Mouse (Mus musculus): ENCODE results near the gene Kalrn. TPM values are rescaled to one million over a fixed set of nuclear protein-coding genes. Genes with fewer than 3 reads are reported as not detected.

Gene Kalrn
- polyA plus RNA-seq, 1 experiment from 2014 or later: 43.9 TPM

- Histone ChIP-seq H3K4me1 (replicated peaks; ENCODE audit: control insufficient read depth, insufficient read depth, low read length) (no peaks in the 10 kb centered on the region; the same call in 1 of the 2 replicates), H3K9ac (replicated peaks; ENCODE audit: low read depth, low read length) (no peak overlapping the region), H3K27me3 (replicated peaks; ENCODE audit: control insufficient read depth, insufficient read depth, low read length) (no peaks in the 10 kb centered on the region), H3K4me3 (replicated peaks; ENCODE audit: low read length) (no peak overlapping the region), H3K9me3 (ENCODE audit: control insufficient read depth, low read length) (no peaks in the 10 kb centered on the region), H3K36me3 (ENCODE audit: control insufficient read depth, insufficient read depth) (no peaks in the 10 kb centered on the region; the same call in 1 of the 2 replicates), H3K27ac (ENCODE audit: low read length) (no peak overlapping the region), H3K4me2 (ENCODE audit: low read length) (no peak overlapping the region)
- 86% methylated on average over 8 of the region's 8 CpGs for WGBS
- no peak for ATAC-seq
Measured at GRCm38 (mm10) chr16:34141670-34142069, 431.7 kb downstream of the Kalrn start.

DNA sequence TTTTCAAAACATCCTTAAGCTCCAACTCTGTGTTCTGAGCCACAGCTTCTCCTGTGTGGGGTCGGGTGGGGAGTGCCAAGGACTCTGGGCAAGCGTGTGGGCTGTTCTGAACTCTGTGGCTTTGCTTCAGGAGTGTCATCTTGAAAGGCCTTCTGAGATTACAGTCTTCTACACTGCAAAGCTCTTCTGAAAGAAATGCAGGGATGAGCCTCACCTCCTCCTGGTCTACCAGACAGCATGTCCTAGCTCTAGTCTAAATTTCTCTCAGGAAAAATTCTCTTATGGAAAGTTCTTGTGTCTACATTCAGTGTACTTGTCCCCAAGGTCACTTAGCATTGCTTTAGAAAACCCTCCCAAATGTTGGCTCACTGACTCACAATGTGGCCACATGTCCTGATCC, 438.3 kb downstream of the Kalrn start:
- 89% methylated on average over 2 of the region's 2 CpGs for WGBS
- peaks cover 8% of the 10 kb centered on the region; the same call in 1 of the 2 replicates for H3K36me3 ChIP-seq (ENCODE audit: control insufficient read depth, insufficient read depth)
- H3K4me2 ChIP-seq (ENCODE audit: low read length): no peak overlapping the region
- no peak for ATAC-seq
- H3K9ac ChIP-seq (replicated peaks; ENCODE audit: low read depth, low read length): no peak overlapping the region
- H3K9me3 ChIP-seq (ENCODE audit: control insufficient read depth, low read length): no peaks in the 10 kb centered on the region
- H3K4me3 ChIP-seq (replicated peaks; ENCODE audit: low read length): no peak overlapping the region
- H3K27ac ChIP-seq (ENCODE audit: low read length): no peak overlapping the region
- H3K4me1 ChIP-seq (replicated peaks; ENCODE audit: control insufficient read depth, insufficient read depth, low read length): no peaks in the 10 kb centered on the region
- H3K27me3 ChIP-seq (replicated peaks; ENCODE audit: control insufficient read depth, insufficient read depth, low read length): no peaks in the 10 kb centered on the region

DNA sequence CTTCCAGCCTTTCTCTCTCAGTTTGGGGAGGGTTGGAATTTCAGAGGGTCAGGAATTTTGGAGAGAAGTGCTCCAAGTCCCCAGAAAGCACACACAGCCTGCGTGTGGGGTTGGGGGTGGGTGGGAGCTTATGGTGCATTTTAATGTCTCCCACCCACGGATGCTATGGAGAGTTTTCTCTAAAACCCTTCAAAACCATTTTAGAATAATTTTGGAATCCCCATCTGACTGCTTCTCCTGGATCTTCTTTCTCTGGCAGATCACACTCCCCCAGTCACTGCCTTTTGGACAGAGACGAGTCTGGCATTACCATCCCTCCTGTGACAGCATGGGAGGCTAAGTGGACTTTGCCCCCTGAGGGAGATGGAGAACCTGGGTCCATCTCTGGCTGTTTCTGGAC, 438.7 kb downstream of the Kalrn start:
- Histone ChIP-seq H3K27me3 (replicated peaks; ENCODE audit: control insufficient read depth, insufficient read depth, low read length) (no peaks in the 10 kb centered on the region), H3K9ac (replicated peaks; ENCODE audit: low read depth, low read length) (no peak overlapping the region), H3K4me2 (ENCODE audit: low read length) (no peak overlapping the region), H3K36me3 (ENCODE audit: control insufficient read depth, insufficient read depth) (peaks cover 8% of the 10 kb centered on the region; the same call in 1 of the 2 replicates), H3K9me3 (ENCODE audit: control insufficient read depth, low read length) (no peaks in the 10 kb centered on the region), H3K4me1 (replicated peaks; ENCODE audit: control insufficient read depth, insufficient read depth, low read length) (no peaks in the 10 kb centered on the region), H3K27ac (ENCODE audit: low read length) (no peak overlapping the region), H3K4me3 (replicated peaks; ENCODE audit: low read length) (no peak overlapping the region)
- ATAC-seq: no peak
- WGBS: 81% methylated on average over 3 of the region's 3 CpGs

DNA sequence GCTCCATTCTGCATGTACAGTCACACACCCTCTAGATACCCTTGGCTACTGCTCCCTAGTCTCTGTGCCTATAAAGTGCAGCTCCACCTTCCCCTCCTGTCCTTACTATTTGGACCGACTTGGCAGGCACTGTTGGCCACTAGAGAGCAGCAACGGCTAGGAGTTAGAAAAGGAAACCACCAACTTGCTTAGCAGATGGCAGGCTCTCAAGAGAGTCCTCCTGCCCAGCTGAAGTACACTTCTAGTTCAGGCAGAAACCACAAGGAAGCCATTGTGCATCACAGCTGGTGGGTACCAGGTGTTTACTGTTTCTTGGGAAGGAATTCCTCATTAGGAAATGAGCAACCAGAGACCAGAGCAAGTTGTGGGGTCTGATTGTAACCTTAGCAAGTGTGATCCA, 447.7 kb downstream of the Kalrn start:
- no peaks in the 10 kb centered on the region for H3K27me3 ChIP-seq (replicated peaks; ENCODE audit: control insufficient read depth, insufficient read depth, low read length)
- peak; percentile 72 for ATAC-seq
- no peak overlapping the region for H3K4me3 ChIP-seq (replicated peaks; ENCODE audit: low read length)
- H3K4me1 ChIP-seq (replicated peaks; ENCODE audit: control insufficient read depth, insufficient read depth, low read length): no peaks in the 10 kb centered on the region
- no peak overlapping the region for H3K27ac ChIP-seq (ENCODE audit: low read length)
- H3K9me3 ChIP-seq (ENCODE audit: control insufficient read depth, low read length): no peaks in the 10 kb centered on the region
- H3K9ac ChIP-seq (replicated peaks; ENCODE audit: low read depth, low read length): no peak overlapping the region
- no peak overlapping the region for H3K4me2 ChIP-seq (ENCODE audit: low read length)
- WGBS: 0% methylated on average over 2 of the region's 2 CpGs
- no peaks in the 10 kb centered on the region for H3K36me3 ChIP-seq (ENCODE audit: control insufficient read depth, insufficient read depth)

DNA sequence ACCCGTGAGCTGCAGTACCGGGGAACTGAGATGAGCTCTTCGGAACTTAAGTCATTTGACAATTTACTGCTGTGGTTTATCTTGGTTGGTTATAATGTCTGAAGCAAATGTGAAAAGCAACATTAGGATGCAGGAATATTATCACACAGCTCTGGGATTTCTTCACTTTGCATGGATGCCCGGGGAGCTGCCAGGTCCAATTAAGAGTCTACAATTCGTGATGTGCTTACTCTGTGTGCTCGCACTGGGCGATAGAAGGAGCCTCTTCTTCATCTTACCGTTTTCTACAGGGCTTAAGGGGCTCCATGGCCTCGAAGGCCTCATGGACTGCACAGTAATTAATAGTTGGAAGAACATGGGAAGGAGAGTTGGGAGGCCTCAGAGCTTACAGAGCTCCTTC, 450.8 kb downstream of the Kalrn start:
- Histone ChIP-seq H3K4me3 (replicated peaks; ENCODE audit: low read length) (no peak overlapping the region), H3K9me3 (ENCODE audit: control insufficient read depth, low read length) (no peaks in the 10 kb centered on the region), H3K4me2 (ENCODE audit: low read length) (no peak overlapping the region), H3K36me3 (ENCODE audit: control insufficient read depth, insufficient read depth) (no peaks in the 10 kb centered on the region), H3K4me1 (replicated peaks; ENCODE audit: control insufficient read depth, insufficient read depth, low read length) (no peaks in the 10 kb centered on the region), H3K27me3 (replicated peaks; ENCODE audit: control insufficient read depth, insufficient read depth, low read length) (no peaks in the 10 kb centered on the region), H3K9ac (replicated peaks; ENCODE audit: low read depth, low read length) (no peak overlapping the region), H3K27ac (ENCODE audit: low read length) (no peak overlapping the region)
- WGBS: 87% methylated on average over 9 of the region's 9 CpGs
- ATAC-seq: no peak

- Histone ChIP-seq H3K36me3 (ENCODE audit: control insufficient read depth, insufficient read depth) (no peaks in the 10 kb centered on the region), H3K9me3 (ENCODE audit: control insufficient read depth, low read length) (no peaks in the 10 kb centered on the region), H3K4me1 (replicated peaks; ENCODE audit: control insufficient read depth, insufficient read depth, low read length) (no peaks in the 10 kb centered on the region), H3K9ac (replicated peaks; ENCODE audit: low read depth, low read length) (no peak overlapping the region), H3K4me3 (replicated peaks; ENCODE audit: low read length) (no peak overlapping the region), H3K4me2 (ENCODE audit: low read length) (no peak overlapping the region), H3K27me3 (replicated peaks; ENCODE audit: control insufficient read depth, insufficient read depth, low read length) (no peaks in the 10 kb centered on the region), H3K27ac (ENCODE audit: low read length) (no peak overlapping the region)
- no peak for ATAC-seq
- WGBS: 87% methylated on average over 7 of the region's 7 CpGs
Measured at GRCm38 (mm10) chr16:34121288-34121687, 452.0 kb downstream of the Kalrn start.

- whole genome bisulfite sequencing: 79% methylated on average over 9 of the region's 9 CpGs
- H3K36me3 ChIP-seq (ENCODE audit: control insufficient read depth, insufficient read depth): 0 out of 2 replicates have a peak, but pooled peaks cover 3% of the 10 kb centered on the region
- no peak overlapping the region for H3K9ac ChIP-seq (replicated peaks; ENCODE audit: low read depth, low read length)
- H3K4me1 ChIP-seq (replicated peaks; ENCODE audit: control insufficient read depth, insufficient read depth, low read length): no peaks in the 10 kb centered on the region
- no peaks in the 10 kb centered on the region for H3K9me3 ChIP-seq (ENCODE audit: control insufficient read depth, low read length)
- no peaks in the 10 kb centered on the region for H3K27me3 ChIP-seq (replicated peaks; ENCODE audit: control insufficient read depth, insufficient read depth, low read length)
- ATAC-seq: no peak
- H3K4me3 ChIP-seq (replicated peaks; ENCODE audit: low read length): no peak overlapping the region
- no peak overlapping the region for H3K27ac ChIP-seq (ENCODE audit: low read length)
- H3K4me2 ChIP-seq (ENCODE audit: low read length): no peak overlapping the region
Measured at GRCm38 (mm10) chr16:34120801-34121201, 452.5 kb downstream of the Kalrn start.

- 91% methylated on average over 7 of the region's 7 CpGs for WGBS
- no peak for ATAC-seq
- H3K36me3 ChIP-seq (ENCODE audit: control insufficient read depth, insufficient read depth): 0 out of 2 replicates have a peak, but pooled peaks cover 3% of the 10 kb centered on the region
- no peak overlapping the region for H3K9ac ChIP-seq (replicated peaks; ENCODE audit: low read depth, low read length)
- H3K4me2 ChIP-seq (ENCODE audit: low read length): no peak overlapping the region
- no peaks in the 10 kb centered on the region for H3K9me3 ChIP-seq (ENCODE audit: control insufficient read depth, low read length)
- H3K4me3 ChIP-seq (replicated peaks; ENCODE audit: low read length): no peak overlapping the region
- H3K4me1 ChIP-seq (replicated peaks; ENCODE audit: control insufficient read depth, insufficient read depth, low read length): no peaks in the 10 kb centered on the region
- H3K27ac ChIP-seq (ENCODE audit: low read length): no peak overlapping the region
- no peaks in the 10 kb centered on the region for H3K27me3 ChIP-seq (replicated peaks; ENCODE audit: control insufficient read depth, insufficient read depth, low read length)
Measured at GRCm38 (mm10) chr16:34119844-34120243, 453.5 kb downstream of the Kalrn start.

GRCm38 (mm10) chr16:34119370-34119769, 454.0 kb downstream of the Kalrn start:
- Histone ChIP-seq H3K27ac (ENCODE audit: low read length) (no peak overlapping the region), H3K9me3 (ENCODE audit: control insufficient read depth, low read length) (no peaks in the 10 kb centered on the region), H3K36me3 (ENCODE audit: control insufficient read depth, insufficient read depth) (0 out of 2 replicates have a peak, but pooled peaks cover 3% of the 10 kb centered on the region), H3K27me3 (replicated peaks; ENCODE audit: control insufficient read depth, insufficient read depth, low read length) (no peaks in the 10 kb centered on the region), H3K4me3 (replicated peaks; ENCODE audit: low read length) (no peak overlapping the region), H3K9ac (replicated peaks; ENCODE audit: low read depth, low read length) (no peak overlapping the region), H3K4me1 (replicated peaks; ENCODE audit: control insufficient read depth, insufficient read depth, low read length) (no peaks in the 10 kb centered on the region), H3K4me2 (ENCODE audit: low read length) (no peak overlapping the region)
- ATAC-seq: no peak
- WGBS: 21% methylated on average over 2 of the region's 2 CpGs

DNA sequence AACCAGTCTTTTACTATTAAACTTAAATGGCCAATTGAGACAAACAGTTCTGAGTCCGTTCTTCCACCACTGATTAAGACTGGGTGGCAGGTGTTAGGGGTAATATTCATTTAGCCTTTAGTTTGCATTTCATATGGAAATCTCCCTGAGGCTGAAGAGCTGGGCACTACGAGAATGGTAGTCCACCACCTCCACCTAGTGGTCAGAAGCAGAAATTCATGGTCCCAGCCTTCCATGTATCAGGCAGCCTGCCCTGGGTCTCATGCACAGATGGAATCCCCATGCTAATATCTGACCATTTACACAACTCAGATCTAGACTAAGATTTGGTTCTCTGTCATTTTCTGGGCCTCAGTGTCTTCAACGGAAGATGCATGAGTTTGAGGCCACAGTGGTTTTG, 458.7 kb downstream of the Kalrn start:
- H3K27ac ChIP-seq (ENCODE audit: low read length): no peak overlapping the region
- peak; percentile 78 for ATAC-seq
- H3K4me2 ChIP-seq (ENCODE audit: low read length): no peak overlapping the region
- H3K27me3 ChIP-seq (replicated peaks; ENCODE audit: control insufficient read depth, insufficient read depth, low read length): no peaks in the 10 kb centered on the region
- no peak overlapping the region for H3K4me3 ChIP-seq (replicated peaks; ENCODE audit: low read length)
- H3K9ac ChIP-seq (replicated peaks; ENCODE audit: low read depth, low read length): no peak overlapping the region
- no peaks in the 10 kb centered on the region for H3K9me3 ChIP-seq (ENCODE audit: control insufficient read depth, low read length)
- no peaks in the 10 kb centered on the region for H3K4me1 ChIP-seq (replicated peaks; ENCODE audit: control insufficient read depth, insufficient read depth, low read length)
- 0 out of 2 replicates have a peak, but pooled peaks cover 3% of the 10 kb centered on the region for H3K36me3 ChIP-seq (ENCODE audit: control insufficient read depth, insufficient read depth)
- WGBS: 3% methylated on average over 3 of the region's 3 CpGs
